Mouse (Mus musculus) adrenal gland (tissue): ENCODE data around the gene Phlpp2.

Source experiments
- intact Hi-C: fragments of 180-260 bp; cut with DNase I; formaldehyde crosslinking; loops from one replicate; pipeline ENCODE4 v1.15.1; 2025

Gene Phlpp2

GRCm38 (mm10) chr8:109961693-109962367 lies 93.5 kb downstream of the Phlpp2 start, which contains the start of gene Marveld3:
Marveld3 (minus strand) TSS chr8:109962203.
- intact Hi-C loops = no loop called here

GRCm38 (mm10) chr8:109962896-109963295 lies 94.6 kb downstream of the Phlpp2 start:
- intact Hi-C loops = no loop called here

GRCm38 (mm10) chr8:109963421-109963820 lies 95.1 kb downstream of the Phlpp2 start:
- intact Hi-C loops = no loop called here

GRCm38 (mm10) chr8:109964106-109964505 lies 95.8 kb downstream of the Phlpp2 start:
- intact Hi-C loops = no loop called here

GRCm38 (mm10) chr8:109968837-109969236 lies 100.5 kb downstream of the Phlpp2 start:
- intact Hi-C loops = no loop called here

- intact Hi-C loops = loop anchor here (2.0 kb wide), 2 partner anchors 40 to 100 kb away; no protein-coding TSS in a partner anchor
Observed at GRCm38 (mm10) chr8:109970323-109970722, 102.0 kb downstream of the Phlpp2 start.

- intact Hi-C loops = no loop called here
Observed at GRCm38 (mm10) chr8:109972901-109973300, 104.6 kb downstream of the Phlpp2 start.

- intact Hi-C loops = no loop called here
Observed at GRCm38 (mm10) chr8:109979339-109979738, 111.0 kb downstream of the Phlpp2 start.

- intact Hi-C loops = no loop called here
Observed at GRCm38 (mm10) chr8:109982386-109983105, 114.2 kb downstream of the Phlpp2 start.

GRCm38 (mm10) chr8:109983944-109984343 lies 115.6 kb downstream of the Phlpp2 start:
- intact Hi-C loops = no loop called here

GRCm38 (mm10) chr8:109986384-109986783 lies 118.0 kb downstream of the Phlpp2 start:
- intact Hi-C loops = no loop called here

- intact Hi-C loops = no loop called here
Observed at GRCm38 (mm10) chr8:109987776-109988175, 119.4 kb downstream of the Phlpp2 start.

GRCm38 (mm10) chr8:109989151-109989550 lies 120.8 kb downstream of the Phlpp2 start:
- intact Hi-C loops = no loop called here

GRCm38 (mm10) chr8:109990224-109990623 lies 121.9 kb downstream of the Phlpp2 start, which contains the start of gene Tat:
Tat (plus strand) TSS chr8:109990437.
- intact Hi-C loops = no loop called here

GRCm38 (mm10) chr8:109992166-109992565 lies 123.8 kb downstream of the Phlpp2 start:
- intact Hi-C loops = no loop called here

- intact Hi-C loops = no loop called here
Observed at GRCm38 (mm10) chr8:109992951-109993350, 124.6 kb downstream of the Phlpp2 start.
